Mouse (Mus musculus) heart, adult 8-10 months (tissue): ENCODE measurements around the gene Cd200r3. TPM values are rescaled to one million over a fixed set of nuclear protein-coding genes. Genes with fewer than 3 reads are reported as not detected.

Experiments
- DNase-seq: peaks from one replicate; pipeline ENCODE4 v3.0.0; 2022; ENCODE audit warnings: low spot score
- total RNA-seq, 4 experiments: library from RNA; stranded (reverse); gene quantifications; 2 replicates each; pipeline ENCODE4 v1.2.4; 2022

Cd200r3 gene
- total RNA-seq, 4 experiments from 2014 or later: not detected

- peak; percentile 63 for DNase-seq
Measured at GRCm38 (mm10) chr16:45030796-45031195, 87.3 kb downstream of the Cd200r3 start.

Other genes starting within 250 kb of the Cd200r3 start
- 1 to 10 TPM; 4.1 to 6.4 (median 5.2) TPM for gene Nepro, start 219.4 kb upstream of the Cd200r3 start, total RNA-seq
- gene Gtpbp8, start 197.3 kb upstream of the Cd200r3 start, total RNA-seq: 10 to 100 TPM in 3 of 4 experiments, 1 to 10 TPM in 1; 9.6 to 11.7 (median 10.9) TPM
- gene Cd200r1, start 177.9 kb upstream of the Cd200r3 start, total RNA-seq: under 1 TPM in 3 of 4 experiments, not detected in 1; 0.27 to 0.63 (median 0.28) TPM
- under 1 TPM in 1 of 4 experiments, not detected in 3; 0.14 TPM for gene Cd200r4, start 131.9 kb upstream of the Cd200r3 start, total RNA-seq
- gene Cd200r2, start 76.6 kb upstream of the Cd200r3 start, total RNA-seq: under 1 TPM in 1 of 4 experiments, not detected in 3; 0.14 TPM
- gene Ccdc80, start 149.7 kb downstream of the Cd200r3 start, total RNA-seq: 10 to 100 TPM; 41.6 to 54.5 (median 48.7) TPM
- 10 to 100 TPM in 2 of 4 experiments, 1 to 10 TPM in 2; 8.8 to 12.6 (median 10.2) TPM for gene Slc35a5, start 215.0 kb downstream of the Cd200r3 start, total RNA-seq
- gene Atg3, start 215.1 kb downstream of the Cd200r3 start, total RNA-seq: 10 to 100 TPM; 21.6 to 24.2 (median 22.4) TPM